In the genomic region with DNA sequence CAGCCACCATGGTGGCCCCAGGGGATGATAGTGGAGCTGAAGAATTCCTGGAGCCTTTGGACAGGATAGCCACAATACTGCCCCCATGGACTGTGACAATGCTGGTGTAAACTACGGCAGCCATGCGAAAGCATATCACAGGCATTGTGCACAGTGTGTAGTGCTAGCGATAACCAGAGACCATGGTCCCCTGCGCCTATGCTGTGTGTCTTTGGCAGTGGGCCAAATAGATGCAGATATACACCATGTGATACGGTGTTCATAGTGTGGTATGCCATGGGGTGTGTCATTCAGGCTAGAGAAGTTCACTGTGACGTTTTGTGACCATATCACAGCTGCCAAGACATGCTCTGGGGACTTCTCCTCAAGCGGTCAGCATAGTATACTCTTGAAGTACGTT, we compare ENCODE assay signal across 9 mouse cellular contexts.
DNase-seq lines count a peak whose midpoint lies in the region; ATAC-seq and TF ChIP-seq lines count a peak whose summit lies in the region.
"Had no signal": no experiment of that assay in that cellular context is flagged by ENCODE, and none has a peak within 500 bp of the region (broad histone marks: within the 10 kb centered on the region; RNA-seq: fewer than 3 reads in every experiment).

No protein-coding gene starts in this region.

- H3K27ac ChIP-seq in lung, embryonic 16.5 days (ENCODE audit: low read length), result no peak overlapping the region
- no peak overlapping the region for H3K27ac ChIP-seq in intestine, embryonic 14.5 days (ENCODE audit: low read depth)
- peak overlapping the region; percentile 65 for H3K27ac ChIP-seq in olfactory bulb, adult 2 months (ENCODE audit: insufficient read depth, low read depth, low read length)

- 53% methylated on average over 8 of the region's 8 CpGs for WGBS in lung, embryonic 16.5 days
- 60% methylated on average over 8 of the region's 8 CpGs for WGBS in intestine, embryonic 14.5 days
- 57% methylated on average over 8 of the region's 8 CpGs for WGBS in olfactory bulb, adult 2 months

- peak; percentile 81 for DNase-seq in heart, adult 11 months
- no peak for DNase-seq in heart, adult 8-10 months (ENCODE audit: low spot score)
- DNase-seq in lung, postnatal 25 days (ENCODE audit: low spot score), result no peak
- DNase-seq in intestine, embryonic 14.5 days (ENCODE audit: low spot score), result no peak
- DNase-seq in spleen, adult 12 weeks (ENCODE audit: low spot score), result no peak
- no peak for DNase-seq in adipocyte (ENCODE audit: low spot score)
- DNase-seq: cerebellum, adult 18-20 months had no signal

- H3K27me3 ChIP-seq in lung, embryonic 16.5 days (ENCODE audit: control insufficient read depth, insufficient read depth, low read depth, low read length), result no peaks in the 10 kb centered on the region
- H3K27me3 ChIP-seq in intestine, embryonic 14.5 days (replicated peaks; ENCODE audit: control insufficient read depth, insufficient read depth, low read length), result no peaks in the 10 kb centered on the region

- peaks cover 11% of the 10 kb centered on the region for H3K4me1 ChIP-seq in lung, embryonic 16.5 days (replicated peaks; ENCODE audit: control insufficient read depth, insufficient read depth, low read length)
- H3K4me1 ChIP-seq in intestine, embryonic 14.5 days (replicated peaks; ENCODE audit: control insufficient read depth, insufficient read depth, low read length), result peaks cover 4% of the 10 kb centered on the region; the same call in 1 of the 2 replicates
- peaks cover 23% of the 10 kb centered on the region for H3K4me1 ChIP-seq in olfactory bulb, adult 2 months (ENCODE audit: control insufficient read depth, insufficient read depth, low read length)

- no peak overlapping the region for H3K9ac ChIP-seq in lung, embryonic 16.5 days (ENCODE audit: low read length)
- H3K9ac ChIP-seq in intestine, embryonic 14.5 days (ENCODE audit: low read length), result no peak overlapping the region

- H3K36me3 ChIP-seq in lung, embryonic 16.5 days (ENCODE audit: control insufficient read depth, insufficient read depth, low read length), result no peaks in the 10 kb centered on the region
- no peaks in the 10 kb centered on the region for H3K36me3 ChIP-seq in intestine, embryonic 14.5 days (ENCODE audit: control insufficient read depth, insufficient read depth, low read length)

- ATAC-seq in lung, embryonic 16.5 days (ENCODE audit: low read depth), result peak; percentile 69
- ATAC-seq in intestine, embryonic 14.5 days (replicated peaks; ENCODE audit: low FRiP score, low TSS enrichment, low read depth), result peak; percentile 73; the same call in 1 of the 2 replicates

- no peak overlapping the region for H3K4me2 ChIP-seq in lung, embryonic 16.5 days (ENCODE audit: low read depth, low read length)
- no peak overlapping the region for H3K4me2 ChIP-seq in intestine, embryonic 14.5 days (ENCODE audit: low read length)

- no peak overlapping the region for H3K4me3 ChIP-seq in lung, embryonic 16.5 days (ENCODE audit: low read length)
- no peak overlapping the region for H3K4me3 ChIP-seq in intestine, embryonic 14.5 days (ENCODE audit: low read depth, low read length)
- H3K4me3 ChIP-seq in olfactory bulb, adult 2 months (ENCODE audit: insufficient read depth, low read depth, low read length), result no peak overlapping the region

- TF ChIP-seq POLR2A in olfactory bulb, adult 2 months (IDR thresholded peaks at IDR 0.05; ENCODE audit: insufficient read depth, low read depth, low read length), result no peak

- peaks cover 7% of the 10 kb centered on the region; the same call in 1 of the 2 replicates for H3K9me3 ChIP-seq in lung, embryonic 16.5 days (ENCODE audit: control insufficient read depth, low read length)
- peaks cover 6% of the 10 kb centered on the region; the same call in 1 of the 2 replicates for H3K9me3 ChIP-seq in intestine, embryonic 14.5 days (ENCODE audit: control insufficient read depth, low read length)

- no peak for TF ChIP-seq CTCF in olfactory bulb, adult 2 months (IDR thresholded peaks at IDR 0.05; ENCODE audit: insufficient read depth, low read depth, low read length)
